ENCODE assay signal across 8 mouse cellular contexts in the genomic region with DNA sequence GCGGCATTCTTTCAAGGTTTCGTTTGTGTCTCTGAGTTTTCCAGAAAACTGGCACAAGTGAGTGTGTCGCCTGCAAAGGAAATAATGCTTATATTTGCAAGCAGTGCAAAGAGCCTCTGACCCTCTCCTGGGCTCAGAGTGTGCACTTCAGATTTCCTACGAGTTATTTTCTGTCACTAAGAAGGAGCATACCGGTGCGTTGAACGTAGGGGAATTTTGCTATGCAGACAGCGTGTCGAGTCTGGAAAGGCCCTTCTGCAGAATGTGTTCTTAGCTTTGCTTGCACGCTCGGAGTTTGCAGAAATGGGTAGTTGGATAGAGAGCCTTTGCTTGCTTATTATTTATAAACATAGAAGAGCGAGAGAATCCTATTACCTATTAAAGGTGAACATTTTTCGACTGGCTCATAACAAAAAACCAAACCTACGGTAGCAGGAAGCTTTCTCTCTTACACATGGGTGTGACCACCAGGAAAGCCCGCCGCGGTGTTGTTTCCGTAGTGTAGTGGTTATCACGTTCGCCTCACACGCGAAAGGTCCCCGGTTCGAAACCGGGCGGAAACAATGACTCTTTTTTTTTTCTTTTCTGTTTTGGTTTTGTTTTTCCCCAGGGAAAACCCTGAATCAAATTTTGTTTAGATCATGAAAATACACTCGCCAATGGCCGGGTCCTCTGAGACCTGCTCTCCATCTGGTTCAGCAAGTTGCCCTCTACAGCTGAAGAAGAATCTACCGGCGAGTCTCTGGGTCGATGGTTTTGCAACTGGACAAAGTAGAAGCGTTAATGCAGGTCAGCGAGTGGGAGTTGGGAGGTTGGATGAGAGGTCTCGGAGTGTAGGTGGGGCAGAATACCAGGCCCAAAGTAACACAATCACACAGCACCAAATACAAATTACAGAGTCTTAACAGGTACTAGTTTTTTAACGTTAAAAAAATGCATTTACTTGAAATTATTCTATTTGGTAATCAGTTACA. TPM values are rescaled to one million over a fixed set of nuclear protein-coding genes. Genes with fewer than 3 reads are reported as not detected.
DNase-seq lines count a peak whose midpoint lies in the region; ATAC-seq and TF ChIP-seq lines count a peak whose summit lies in the region.

No protein-coding gene starts in this region.

- peak overlapping the region; percentile 54 for H3K4me3 ChIP-seq in embryonic facial prominence, embryonic 13.5 days
- peak overlapping the region; percentile 56 for H3K4me3 ChIP-seq in heart, adult 2 months
- H3K4me3 ChIP-seq in kidney, adult 2 months (ENCODE audit: insufficient read depth, low read depth, low read length): peak overlapping the region; percentile 11
- H3K4me3 ChIP-seq in limb, embryonic 11.5 days (ENCODE audit: low read depth, low read length): peak overlapping the region; percentile 50
- peak overlapping the region; percentile 47 for H3K4me3 ChIP-seq in midbrain, embryonic 12.5 days
- H3K4me3 ChIP-seq in spleen, adult 2 months (ENCODE audit: extremely low read depth, insufficient read depth, insufficient read length): peak overlapping the region; percentile 57

- no peak for TF ChIP-seq POLR2A in heart, adult 2 months (IDR thresholded peaks at IDR 0.05; ENCODE audit: insufficient read depth, low read depth, low read length)
- no peak for TF ChIP-seq POLR2A in kidney, adult 2 months (IDR thresholded peaks at IDR 0.05; ENCODE audit: low read depth, low read length)
- TF ChIP-seq POLR2A in spleen, adult 2 months (IDR thresholded peaks at IDR 0.05; ENCODE audit: low read depth, low read length): no peak

- no peaks in the 10 kb centered on the region for H3K36me3 ChIP-seq in embryonic facial prominence, embryonic 13.5 days
- H3K36me3 ChIP-seq in heart, adult 2 months (ENCODE audit: control insufficient read depth, insufficient read depth, low read length): no peaks in the 10 kb centered on the region
- no peaks in the 10 kb centered on the region for H3K36me3 ChIP-seq in kidney, adult 2 months (ENCODE audit: control insufficient read depth, insufficient read depth, low read length)
- no peaks in the 10 kb centered on the region for H3K36me3 ChIP-seq in limb, embryonic 11.5 days (ENCODE audit: control insufficient read depth, insufficient read depth, low read length)
- H3K36me3 ChIP-seq in midbrain, embryonic 12.5 days: no peaks in the 10 kb centered on the region
- no peaks in the 10 kb centered on the region for H3K36me3 ChIP-seq in spleen, adult 2 months (ENCODE audit: control insufficient read depth, insufficient read depth, low read length)

- no peaks in the 10 kb centered on the region for H3K9me3 ChIP-seq in embryonic facial prominence, embryonic 13.5 days
- H3K9me3 ChIP-seq in limb, embryonic 11.5 days (ENCODE audit: control insufficient read depth, low read length): no peaks in the 10 kb centered on the region
- H3K9me3 ChIP-seq in midbrain, embryonic 12.5 days: no peaks in the 10 kb centered on the region

- intact Hi-C loops in heart, adult 2 months (cut with DNase I): loop anchor here (5.0 to 10.0 kb wide), 6 partner anchors 109 to 1501 kb away; no protein-coding TSS in a partner anchor

- H3K79me2 ChIP-seq in heart, adult 2 months (replicated peaks; ENCODE audit: control insufficient read depth, insufficient read depth, low read length): no peaks in the 10 kb centered on the region

- 0 out of 2 replicates have a peak, but pooled peaks have one; percentile 5 for TF ChIP-seq CTCF in heart, adult 2 months (IDR thresholded peaks at IDR 0.05)
- TF ChIP-seq CTCF in kidney, adult 2 months (conservative IDR thresholded peaks at IDR 0.05; ENCODE audit: insufficient read depth, insufficient read length, low read depth, low read length): no peak
- no peak for TF ChIP-seq CTCF in spleen, adult 2 months (IDR thresholded peaks at IDR 0.05; ENCODE audit: extremely low read depth, insufficient read depth, insufficient read length, insufficient replicate concordance)

- H3K27me3 ChIP-seq in embryonic facial prominence, embryonic 13.5 days: no peaks in the 10 kb centered on the region
- H3K27me3 ChIP-seq in heart, adult 2 months (ENCODE audit: control insufficient read depth, insufficient read depth, low read length): no peaks in the 10 kb centered on the region
- H3K27me3 ChIP-seq in kidney, adult 2 months (replicated peaks; ENCODE audit: control insufficient read depth, insufficient read depth, low read length): no peaks in the 10 kb centered on the region
- H3K27me3 ChIP-seq in limb, embryonic 11.5 days (ENCODE audit: control insufficient read depth, insufficient read depth, low read length): no peaks in the 10 kb centered on the region
- no peaks in the 10 kb centered on the region for H3K27me3 ChIP-seq in midbrain, embryonic 12.5 days
- H3K27me3 ChIP-seq in spleen, adult 2 months (ENCODE audit: control insufficient read depth, insufficient read depth, low read length): no peaks in the 10 kb centered on the region

- peak; percentile 81 for DNase-seq in ovary, postnatal 10 days (ENCODE audit: low spot score)
- DNase-seq in ovary, adult 18-20 months (ENCODE audit: low spot score): no peak
- peak; percentile 82 to 91 for DNase-seq in heart, adult 2 months
- DNase-seq in kidney, adult 2 months: peak; percentile 85
- peak; percentile 98 for DNase-seq in limb, embryonic 11.5 days (ENCODE audit: low spot score)
- DNase-seq in spleen, adult 2 months (ENCODE audit: low read depth in 1 of 2, low spot score in 2 of 2): peak; percentile 66 to 73

- H3K4me1 ChIP-seq in embryonic facial prominence, embryonic 13.5 days: no peaks in the 10 kb centered on the region
- no peaks in the 10 kb centered on the region for H3K4me1 ChIP-seq in heart, adult 2 months (ENCODE audit: control insufficient read depth, insufficient read depth, low read length)
- H3K4me1 ChIP-seq in kidney, adult 2 months (ENCODE audit: control insufficient read depth, insufficient read depth, low read length): no peaks in the 10 kb centered on the region
- no peaks in the 10 kb centered on the region for H3K4me1 ChIP-seq in limb, embryonic 11.5 days (ENCODE audit: control insufficient read depth, insufficient read depth, low read length)
- H3K4me1 ChIP-seq in midbrain, embryonic 12.5 days: 0 out of 2 replicates have a peak, but pooled peaks cover 13% of the 10 kb centered on the region
- peaks cover 2% of the 10 kb centered on the region for H3K4me1 ChIP-seq in spleen, adult 2 months (ENCODE audit: control insufficient read depth, insufficient read depth, insufficient read length)

- peak overlapping the region; percentile 64 for H3K9ac ChIP-seq in embryonic facial prominence, embryonic 13.5 days
- H3K9ac ChIP-seq in heart, adult 2 months (ENCODE audit: low read depth, low read length): peak overlapping the region; percentile 66
- H3K9ac ChIP-seq in limb, embryonic 11.5 days (ENCODE audit: low read length): peak overlapping the region; percentile 37; the same call in 1 of the 2 replicates
- H3K9ac ChIP-seq in midbrain, embryonic 12.5 days (replicated peaks): peak overlapping the region; percentile 55

- no peak for ATAC-seq in embryonic facial prominence, embryonic 13.5 days (ENCODE audit: insufficient number of reproducible peaks, insufficient read depth, low FRiP score, low TSS enrichment, low read depth)
- ATAC-seq in limb, embryonic 11.5 days (ENCODE audit: insufficient number of reproducible peaks, low FRiP score, low TSS enrichment, low read depth): 0 out of 2 replicates have a peak, but pooled peaks have one; percentile 55
- peak; percentile 20; the same call in 1 of the 2 replicates for ATAC-seq in midbrain, embryonic 12.5 days (ENCODE audit: low FRiP score, low read depth)

- 1% methylated on average over 35 of the region's 35 CpGs for WGBS in embryonic facial prominence, embryonic 13.5 days
- WGBS in heart, adult 2 months: 4% methylated on average over 35 of the region's 35 CpGs
- WGBS in kidney, adult 2 months: 12% methylated on average over 35 of the region's 35 CpGs
- WGBS in limb, embryonic 11.5 days: 2% methylated on average over 35 of the region's 35 CpGs
- WGBS in midbrain, embryonic 12.5 days: 1% methylated on average over 35 of the region's 35 CpGs
- 5% methylated on average over 35 of the region's 35 CpGs for WGBS in spleen, adult 2 months

- TF ChIP-seq EP300 in heart, adult 2 months (IDR thresholded peaks at IDR 0.05; ENCODE audit: insufficient read depth, low read depth, low read length): peak; percentile 86; the same call in 1 of the 2 replicates

- peak overlapping the region; percentile 28; the same call in 1 of the 2 replicates for H3K27ac ChIP-seq in embryonic facial prominence, embryonic 13.5 days
- H3K27ac ChIP-seq in heart, adult 2 months: peak overlapping the region; percentile 30
- H3K27ac ChIP-seq in kidney, adult 2 months (ENCODE audit: insufficient read depth, low read depth, low read length): no peak overlapping the region
- H3K27ac ChIP-seq in limb, embryonic 11.5 days (replicated peaks; ENCODE audit: low read depth, low read length): no peak overlapping the region; the same call in 1 of the 2 replicates
- no peak overlapping the region; the same call in 1 of the 2 replicates for H3K27ac ChIP-seq in midbrain, embryonic 12.5 days (replicated peaks)
- H3K27ac ChIP-seq in spleen, adult 2 months (ENCODE audit: insufficient read depth, low read length): 0 out of 2 replicates have a peak overlapping the region, but pooled peaks have one; percentile 34

- peak overlapping the region; percentile 68 for H3K4me2 ChIP-seq in embryonic facial prominence, embryonic 13.5 days
- peak overlapping the region; percentile 60 for H3K4me2 ChIP-seq in limb, embryonic 11.5 days (ENCODE audit: low read depth, severe bottlenecking)
- H3K4me2 ChIP-seq in midbrain, embryonic 12.5 days (replicated peaks): peak overlapping the region; percentile 60

RNA-seq across cellular contexts. Expression of gene Hist1h2ah, which starts 9.0 kb away (rescaled TPM):
- polyA plus RNA-seq in embryonic facial prominence, embryonic 13.5 days (2015; fragmentation: Nextera tagmentation; extraction: Ambion mirVana): 5.2 and 5.4 TPM in 2 replicates
- total RNA-seq in heart, adult 2 months (2021): 1 to 10 TPM; 8.1 to 10.0 TPM
- polyA plus RNA-seq in heart, adult 2 months (2012; rRNA removed): 1.1 TPM in 1 of 2 replicates, not detected in the other
- polyA plus RNA-seq in kidney, adult 2 months (2012; rRNA removed): 0.95 and 3.4 TPM in 2 replicates
- polyA plus RNA-seq in limb, embryonic 11.5 days (2014; fragmentation: Nextera tagmentation; extraction: Ambion mirVana): 5.5 and 22.0 TPM in 2 replicates
- polyA plus RNA-seq in midbrain, embryonic 12.5 days (2016; fragmentation: Nextera tagmentation; extraction: Ambion mirVana): 10.1 and 11.3 TPM in 2 replicates
- polyA plus RNA-seq in spleen, adult 2 months (2012; rRNA removed): 51.3 and 149 TPM in 2 replicates

RNA-seq across cellular contexts. Expression of gene Hist1h2bk, which starts 9.3 kb away (rescaled TPM):
- 9.5 and 15.3 TPM in 2 replicates for polyA plus RNA-seq in embryonic facial prominence, embryonic 13.5 days (2015; fragmentation: Nextera tagmentation; extraction: Ambion mirVana)
- 10 to 100 TPM in 1 of 2 experiments, 1 to 10 TPM in 1; 7.3 to 10.0 TPM for total RNA-seq in heart, adult 2 months (2021)
- polyA plus RNA-seq in heart, adult 2 months (2012; rRNA removed): not detected in 2 replicates
- 4.2 and 6.0 TPM in 2 replicates for polyA plus RNA-seq in kidney, adult 2 months (2012; rRNA removed)
- polyA plus RNA-seq in limb, embryonic 11.5 days (2014; fragmentation: Nextera tagmentation; extraction: Ambion mirVana): 13.8 and 14.0 TPM in 2 replicates
- 7.2 and 8.1 TPM in 2 replicates for polyA plus RNA-seq in midbrain, embryonic 12.5 days (2016; fragmentation: Nextera tagmentation; extraction: Ambion mirVana)
- 30.0 and 45.9 TPM in 2 replicates for polyA plus RNA-seq in spleen, adult 2 months (2012; rRNA removed)

RNA-seq across cellular contexts. Expression of gene Hist1h4i, which starts 14.8 kb away (rescaled TPM):
- polyA plus RNA-seq in embryonic facial prominence, embryonic 13.5 days (2015; fragmentation: Nextera tagmentation; extraction: Ambion mirVana): 26.0 and 31.3 TPM in 2 replicates
- total RNA-seq in heart, adult 2 months (2021): 10 to 100 TPM; 11.9 to 18.1 TPM
- 5.8 and 8.3 TPM in 2 replicates for polyA plus RNA-seq in heart, adult 2 months (2012; rRNA removed)
- polyA plus RNA-seq in kidney, adult 2 months (2012; rRNA removed): 10.5 and 12.5 TPM in 2 replicates
- polyA plus RNA-seq in limb, embryonic 11.5 days (2014; fragmentation: Nextera tagmentation; extraction: Ambion mirVana): 29.4 and 30.2 TPM in 2 replicates
- polyA plus RNA-seq in midbrain, embryonic 12.5 days (2016; fragmentation: Nextera tagmentation; extraction: Ambion mirVana): 34.4 and 38.6 TPM in 2 replicates
- 14.7 and 15.7 TPM in 2 replicates for polyA plus RNA-seq in spleen, adult 2 months (2012; rRNA removed)

RNA-seq across cellular contexts. Expression of gene Hist1h2ag, which starts 16.4 kb away (rescaled TPM):
- 78.1 and 82.3 TPM in 2 replicates for polyA plus RNA-seq in embryonic facial prominence, embryonic 13.5 days (2015; fragmentation: Nextera tagmentation; extraction: Ambion mirVana)
- total RNA-seq in heart, adult 2 months (2021): 1 to 10 TPM; 1.7 to 4.3 TPM
- polyA plus RNA-seq in heart, adult 2 months (2012; rRNA removed): not detected in 2 replicates
- 0.76 TPM in 1 of 2 replicates, not detected in the other for polyA plus RNA-seq in kidney, adult 2 months (2012; rRNA removed)
- polyA plus RNA-seq in limb, embryonic 11.5 days (2014; fragmentation: Nextera tagmentation; extraction: Ambion mirVana): 75.3 and 79.2 TPM in 2 replicates
- 62.2 and 69.7 TPM in 2 replicates for polyA plus RNA-seq in midbrain, embryonic 12.5 days (2016; fragmentation: Nextera tagmentation; extraction: Ambion mirVana)
- polyA plus RNA-seq in spleen, adult 2 months (2012; rRNA removed): 10.2 and 14.1 TPM in 2 replicates

RNA-seq across cellular contexts. Expression of gene Hist1h2bj, which starts 16.7 kb away (rescaled TPM):
- polyA plus RNA-seq in embryonic facial prominence, embryonic 13.5 days (2015; fragmentation: Nextera tagmentation; extraction: Ambion mirVana): 12.2 and 14.3 TPM in 2 replicates
- 1 to 10 TPM; 2.8 to 3.6 TPM for total RNA-seq in heart, adult 2 months (2021)
- 0.59 TPM in 1 of 2 replicates, not detected in the other for polyA plus RNA-seq in heart, adult 2 months (2012; rRNA removed)
- 0.92 and 1.0 TPM in 2 replicates for polyA plus RNA-seq in kidney, adult 2 months (2012; rRNA removed)
- 18.9 and 19.9 TPM in 2 replicates for polyA plus RNA-seq in limb, embryonic 11.5 days (2014; fragmentation: Nextera tagmentation; extraction: Ambion mirVana)
- 13.1 and 15.4 TPM in 2 replicates for polyA plus RNA-seq in midbrain, embryonic 12.5 days (2016; fragmentation: Nextera tagmentation; extraction: Ambion mirVana)
- polyA plus RNA-seq in spleen, adult 2 months (2012; rRNA removed): 15.8 and 21.8 TPM in 2 replicates

Comparison
In these comparisons a context has a peak if more than half of its experiments do, and no peak if none do; other contexts are left out.
1. H3K27ac ChIP-seq: peak in embryonic facial prominence, embryonic 13.5 days (single experiment), heart, adult 2 months (single experiment) and spleen, adult 2 months (single experiment); none in kidney, adult 2 months (single experiment), limb, embryonic 11.5 days (single experiment) and midbrain, embryonic 12.5 days (single experiment).
2. Peak in every context shown above with its lines, with median percentiles within 50 percentile points of each other: H3K4me2 ChIP-seq, H3K4me3 ChIP-seq and H3K9ac ChIP-seq.